Mouse (Mus musculus) midbrain, postnatal 0 days (tissue): ENCODE measurements around the gene Dmap1. TPM values are rescaled to one million over a fixed set of nuclear protein-coding genes. Genes with fewer than 3 reads are reported as not detected.

Experiments used
- ATAC-seq: fragments of 200-750 bp; cut with Nextera tagmentation; 2 replicates; pipeline ENCODE4 v1.8.0; 2017; ENCODE audit warnings: moderate number of reproducible peaks, mild to moderate bottlenecking, moderate TSS enrichment, moderate library complexity; ENCODE audit not compliant: low FRiP score
- DNase-seq: peaks from one replicate; pipeline ENCODE4 v3.0.0-alpha.2; 2015; ENCODE audit warnings: low spot score
- H3K27ac ChIP-seq: fragments of 300-500 bp; sonication (generic); 2 replicates; pipeline ENCODE4 v1.5.1; 2014; ENCODE audit warnings: low read depth, mild to moderate bottlenecking, low read length, mixed read lengths
- H3K27me3 ChIP-seq: fragments of 300-500 bp; sonication (generic); 2 replicates; pipeline ENCODE4 v1.6.1; 2014; ENCODE audit warnings: low read length, control low read depth, mixed read lengths; ENCODE audit not compliant: insufficient read depth
- H3K36me3 ChIP-seq: fragments of 300-500 bp; sonication (generic); 2 replicates; pipeline ENCODE4 v1.6.1; 2014; ENCODE audit warnings: low read length, control low read depth, mixed read lengths; ENCODE audit not compliant: insufficient read depth
- H3K4me1 ChIP-seq: fragments of 300-500 bp; sonication (generic); 2 replicates; pipeline ENCODE4 v1.6.1; 2014; ENCODE audit warnings: mild to moderate bottlenecking, control low read depth, antibody characterized with exemption, low read length, mixed read lengths; ENCODE audit not compliant: insufficient read depth
- H3K4me2 ChIP-seq: fragments of 300-500 bp; sonication (generic); 2 replicates; pipeline ENCODE4 v1.6.1; 2014; ENCODE audit warnings: low read depth, mild to moderate bottlenecking, low read length, mixed read lengths; ENCODE audit not compliant: poor library complexity, severe bottlenecking
- H3K4me3 ChIP-seq: fragments of 300-500 bp; sonication (generic); 2 replicates; pipeline ENCODE4 v1.5.1; 2014; ENCODE audit warnings: low read depth, mild to moderate bottlenecking, low read length, moderate library complexity
- H3K9ac ChIP-seq: fragments of 300-500 bp; sonication (generic); replicated peaks from 2 replicates; pipeline ENCODE4 v1.6.1; 2014; ENCODE audit warnings: mild to moderate bottlenecking, low read length, moderate library complexity, mixed read lengths; ENCODE audit not compliant: poor library complexity, severe bottlenecking
- H3K9me3 ChIP-seq: fragments of 300-500 bp; sonication (generic); 2 replicates; pipeline ENCODE4 v1.6.1; 2016; ENCODE audit warnings: low read length, control low read depth
- CTCF ChIP-seq: IDR thresholded peaks from 2 replicates; pipeline ENCODE4 v1.5.1; 2016; ENCODE audit warnings: antibody characterized with exemption, mild to moderate bottlenecking
- WGBS: fragments of 180-500 bp; shearing (Covaris S2); extraction: QIAGEN DNeasy Blood & Tissue Kit; methylation state at CpG from one replicate; pipeline ENCODE4 v1.1.7; 2014; 5-methylcytosine and 5-hydroxymethylcytosine counted together
- polyA plus RNA-seq: library from polyadenylated mRNA; unstranded; fragments of >200 nt; fragmentation: Nextera tagmentation; extraction: Ambion mirVana; gene quantifications from 2 replicates; pipeline ENCODE4 v1.2.1, GENCODE M21; 2015
- total RNA-seq: library from RNA; depleted of rRNA; stranded (reverse); fragments of >200 nt; gene quantifications from 2 replicates; pipeline ENCODE4 v1.2.3, GENCODE M21; 2014

Dmap1 gene
- total and polyA plus RNA-seq, 2 experiments from 2014 or later, result 62.6 to 89.7 TPM

DNA sequence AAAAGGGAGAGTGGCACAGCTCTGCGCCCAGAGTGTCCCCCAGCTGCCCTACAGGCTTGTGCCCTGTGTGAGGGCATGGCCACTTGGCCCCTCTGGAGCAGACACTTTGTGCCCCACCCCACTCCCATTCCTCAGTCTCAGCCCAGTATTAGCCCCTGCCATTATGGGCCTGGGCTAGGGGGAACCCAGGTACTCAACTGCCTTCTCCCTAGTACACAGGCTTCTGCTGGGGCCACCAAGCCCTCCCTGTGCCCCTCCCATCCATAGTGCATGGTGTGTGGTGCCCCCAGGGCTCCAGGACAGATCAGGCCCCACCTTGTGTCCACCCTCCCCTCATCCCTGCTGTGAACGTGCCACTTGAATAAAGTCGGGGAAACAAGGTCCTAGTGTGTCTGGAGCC is 8.2 kb downstream of the Dmap1 start:
- no peaks in the 10 kb centered on the region for H3K27me3 ChIP-seq
- no peaks in the 10 kb centered on the region for H3K9me3 ChIP-seq
- H3K9ac ChIP-seq, result no peak overlapping the region
- no peaks in the 10 kb centered on the region for H3K4me1 ChIP-seq
- H3K27ac ChIP-seq, result no peak overlapping the region
- DNase-seq (no peak), ATAC-seq (peak; percentile 10; the same call in 1 of the 2 replicates)
- 74% methylated on average over 2 of the region's 3 CpGs for WGBS
- TF ChIP-seq CTCF, result no peak
- no peak overlapping the region for H3K4me3 ChIP-seq
- peaks cover 53% of the 10 kb centered on the region for H3K36me3 ChIP-seq
- no peak overlapping the region for H3K4me2 ChIP-seq

DNA sequence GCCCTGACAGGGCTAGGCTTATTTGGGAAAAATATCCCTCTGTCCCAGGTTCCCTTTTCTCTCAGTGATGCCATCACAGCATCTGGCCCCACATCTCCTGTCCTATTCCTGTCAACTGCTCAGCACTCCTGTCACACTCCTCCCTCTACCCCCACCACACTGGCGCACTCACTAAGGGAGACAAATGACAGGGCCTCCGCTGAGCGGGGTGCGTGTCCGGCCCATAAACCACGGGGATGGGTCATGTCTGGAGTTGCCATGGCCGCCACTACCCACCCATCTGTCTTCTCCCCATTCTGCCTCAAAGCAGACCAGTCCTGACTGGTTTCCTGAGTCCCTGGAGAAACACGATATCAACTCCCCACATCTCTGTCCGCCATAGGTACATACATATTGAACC is 10.0 kb downstream of the Dmap1 start:
- Histone ChIP-seq H3K4me3 (no peak overlapping the region), H3K27ac (no peak overlapping the region), H3K36me3 (peaks cover 41% of the 10 kb centered on the region), H3K9me3 (no peaks in the 10 kb centered on the region), H3K9ac (no peak overlapping the region), H3K4me1 (no peaks in the 10 kb centered on the region), H3K4me2 (no peak overlapping the region), H3K27me3 (no peaks in the 10 kb centered on the region)
- TF ChIP-seq CTCF, result no peak
- ATAC-seq (no peak), DNase-seq (no peak)
- 89% methylated on average over 9 of the region's 9 CpGs for WGBS

DNA sequence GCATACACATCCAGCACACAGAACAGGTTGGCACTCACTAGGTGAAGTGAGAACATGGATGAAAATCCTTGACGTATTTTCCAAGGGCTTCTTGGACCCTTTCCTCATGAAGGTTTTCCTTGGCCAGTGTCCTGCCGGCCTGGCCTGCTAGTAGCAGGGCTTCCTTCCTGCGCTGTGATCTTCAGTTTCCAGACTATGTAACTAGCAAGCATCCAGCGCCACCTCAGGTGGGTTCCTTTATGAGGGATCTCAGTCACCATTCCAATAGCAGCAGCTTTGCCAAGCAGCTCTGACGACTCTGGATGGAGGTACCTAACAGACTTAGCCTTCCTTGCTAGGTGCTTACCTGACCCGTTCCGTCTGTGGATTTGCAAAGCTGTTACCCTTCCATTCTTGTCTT is 12.2 kb downstream of the Dmap1 start:
- 81% methylated on average over 7 of the region's 7 CpGs for WGBS
- no peak for ATAC-seq

DNA sequence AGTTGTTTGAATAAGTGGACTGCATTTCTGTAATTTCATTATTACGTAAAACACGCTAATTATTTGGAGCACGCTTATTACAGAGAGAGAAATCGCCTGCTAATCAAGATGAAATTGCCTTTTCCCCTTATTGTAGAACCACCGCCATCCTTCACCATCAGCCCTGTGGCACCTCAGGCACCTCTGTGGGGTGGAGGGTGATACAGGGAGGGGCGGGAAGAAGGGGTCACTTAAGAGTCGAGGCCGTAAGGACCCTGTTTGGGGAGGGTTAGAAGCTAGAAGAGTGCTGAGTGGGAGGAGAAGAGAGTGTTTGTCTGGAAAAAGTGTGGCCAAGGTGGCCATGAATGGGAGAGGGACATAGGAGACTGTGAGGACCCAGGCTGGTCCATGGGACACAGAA is 16.0 kb downstream of the Dmap1 start:
- 74% methylated on average over 8 of the region's 8 CpGs for WGBS
- H3K9ac ChIP-seq, result no peak overlapping the region
- no peaks in the 10 kb centered on the region for H3K36me3 ChIP-seq
- H3K4me1 ChIP-seq, result no peaks in the 10 kb centered on the region
- no peak overlapping the region for H3K4me3 ChIP-seq
- H3K4me2 ChIP-seq, result no peak overlapping the region
- no peak for ATAC-seq
- H3K27ac ChIP-seq, result no peak overlapping the region
- H3K27me3 ChIP-seq, result no peaks in the 10 kb centered on the region
- no peak for DNase-seq
- no peaks in the 10 kb centered on the region for H3K9me3 ChIP-seq
- no peak for TF ChIP-seq CTCF

More for the DNA sequence above, 12.2 kb downstream of the Dmap1 start:
- H3K4me3 ChIP-seq, result no peak overlapping the region
- no peak overlapping the region for H3K9ac ChIP-seq
- peak; percentile 41 for TF ChIP-seq CTCF
- H3K27me3 ChIP-seq, result no peaks in the 10 kb centered on the region
- no peak overlapping the region for H3K4me2 ChIP-seq
- H3K36me3 ChIP-seq, result peaks cover 24% of the 10 kb centered on the region
- H3K27ac ChIP-seq, result no peak overlapping the region
- DNase-seq, result no peak
- H3K4me1 ChIP-seq, result no peaks in the 10 kb centered on the region
- H3K9me3 ChIP-seq, result no peaks in the 10 kb centered on the region

DNA sequence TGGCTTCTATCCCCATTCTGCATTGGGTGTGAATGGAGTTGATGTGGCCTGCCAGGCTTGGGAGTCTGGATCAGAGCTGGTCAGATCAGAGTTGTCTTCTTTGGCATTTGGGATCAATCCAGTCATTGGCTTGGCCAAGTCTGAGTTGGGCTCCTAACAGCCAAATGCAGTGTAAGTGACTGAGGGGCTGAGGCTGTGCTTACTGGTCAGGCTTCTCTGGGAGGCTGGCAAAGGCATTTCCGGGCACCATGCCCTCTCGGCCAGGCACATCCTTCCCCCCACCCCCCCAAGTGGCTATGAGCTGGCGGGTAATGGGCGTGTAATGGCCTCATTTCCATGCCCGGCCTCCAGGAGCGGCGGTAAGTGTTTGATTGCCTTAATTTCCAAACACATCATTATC is 16.5 kb downstream of the Dmap1 start:
- Histone ChIP-seq H3K4me3 (no peak overlapping the region), H3K9me3 (no peaks in the 10 kb centered on the region), H3K36me3 (no peaks in the 10 kb centered on the region), H3K27ac (no peak overlapping the region), H3K9ac (no peak overlapping the region), H3K4me1 (no peaks in the 10 kb centered on the region), H3K27me3 (no peaks in the 10 kb centered on the region), H3K4me2 (no peak overlapping the region)
- TF ChIP-seq CTCF, result no peak
- ATAC-seq (no peak), DNase-seq (peak; percentile 68)
- 60% methylated on average over 7 of the region's 7 CpGs for WGBS

DNA sequence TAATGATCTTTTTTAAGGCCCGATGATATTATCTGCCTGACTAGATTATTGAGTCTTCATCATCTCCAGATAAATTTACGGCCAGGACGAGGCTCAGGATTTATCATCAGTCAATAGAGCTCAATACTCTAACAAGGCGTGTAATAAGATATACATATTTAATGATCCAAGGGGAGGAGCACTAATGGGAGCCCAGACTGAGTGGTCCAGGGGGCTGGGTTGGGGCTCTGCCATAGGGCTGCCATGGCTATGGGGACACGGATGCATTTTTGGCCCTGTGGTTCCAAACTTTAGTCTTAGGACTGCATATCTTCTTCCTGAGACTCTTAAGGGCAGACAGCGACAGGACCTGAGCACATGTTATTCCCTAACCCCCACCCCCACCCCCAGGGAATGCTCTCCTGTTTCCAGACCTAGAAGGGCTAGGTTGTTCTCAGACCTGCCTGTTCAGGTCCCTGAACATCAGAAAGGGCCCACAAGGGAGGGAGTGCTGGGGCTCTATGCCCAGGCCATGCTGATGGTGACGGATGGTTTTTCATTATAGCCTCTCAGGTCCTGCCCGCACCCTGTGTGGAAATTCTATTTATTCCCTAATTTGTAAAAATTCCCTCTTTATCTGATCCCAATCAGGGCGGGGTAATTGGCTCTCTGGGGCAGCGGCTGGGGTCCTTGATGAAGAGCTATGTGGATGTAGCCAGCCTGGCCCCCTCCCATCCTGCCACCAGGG is 17.5 kb downstream of the Dmap1 start:
- Histone ChIP-seq H3K4me1 (no peaks in the 10 kb centered on the region), H3K4me2 (no peak overlapping the region), H3K27me3 (no peaks in the 10 kb centered on the region), H3K9ac (no peak overlapping the region), H3K4me3 (no peak overlapping the region), H3K27ac (no peak overlapping the region), H3K36me3 (peaks cover 4% of the 10 kb centered on the region; the same call in 1 of the 2 replicates), H3K9me3 (no peaks in the 10 kb centered on the region)
- no peak for TF ChIP-seq CTCF
- ATAC-seq (no peak), DNase-seq (no peak)
- 72% methylated on average over 10 of the region's 10 CpGs for WGBS
